ENCODE assay signal across 8 mouse cellular contexts in genomic region chr16:59599411-59600265, GRCm38 (mm10). TPM values are rescaled to one million over a fixed set of nuclear protein-coding genes. Genes with fewer than 3 reads are reported as not detected.
DNase-seq lines count a peak whose midpoint lies in the region; ATAC-seq and TF ChIP-seq lines count a peak whose summit lies in the region.

No protein-coding gene starts in this region.

- no peak for DNase-seq in testis, postnatal 14 days (ENCODE audit: low spot score)
- no peak for DNase-seq in hindbrain, postnatal 0 days (ENCODE audit: low spot score)
- DNase-seq in T-cell, adult 2 months (ENCODE audit: low spot score), result no peak
- DNase-seq in cerebellum, adult 18-20 months, result no peak
- DNase-seq in thymus, postnatal 10 days (ENCODE audit: low spot score in 2 of 2), result no peak

- H3K27me3 ChIP-seq in testis, adult 2 months (ENCODE audit: control insufficient read depth, insufficient read depth, low read length), result peaks cover 4% of the 10 kb centered on the region; the same call in 1 of the 2 replicates
- no peaks in the 10 kb centered on the region for H3K27me3 ChIP-seq in hindbrain, postnatal 0 days (ENCODE audit: insufficient read depth, low read length)
- H3K27me3 ChIP-seq in midbrain, embryonic 16.5 days (ENCODE audit: control insufficient read depth, insufficient read depth, low read depth, low read length), result no peaks in the 10 kb centered on the region; the same call in 1 of the 2 replicates

- H3K4me3 ChIP-seq in testis, adult 2 months (ENCODE audit: control insufficient read depth, low read depth, low read length), result peak overlapping the region; percentile 86
- H3K4me3 ChIP-seq in embryonic fibroblast, embryonic 13.5 days (ENCODE audit: insufficient read depth, low read length), result peak overlapping the region; percentile 99
- peak overlapping the region; percentile 79 for H3K4me3 ChIP-seq in hindbrain, postnatal 0 days (ENCODE audit: low read length)
- H3K4me3 ChIP-seq in midbrain, embryonic 16.5 days (ENCODE audit: low read depth, low read length), result peak overlapping the region; percentile 58

- H3K9me3 ChIP-seq in hindbrain, postnatal 0 days (ENCODE audit: low read length), result no peaks in the 10 kb centered on the region
- no peaks in the 10 kb centered on the region for H3K9me3 ChIP-seq in midbrain, embryonic 16.5 days (replicated peaks; ENCODE audit: control insufficient read depth, low read length, poor library complexity, severe bottlenecking)

- TF ChIP-seq CTCF in testis, adult 2 months (IDR thresholded peaks at IDR 0.05; ENCODE audit: control insufficient read depth, insufficient read depth, insufficient replicate concordance, low read depth, low read length), result no peak
- no peak for TF ChIP-seq CTCF in embryonic fibroblast, embryonic 13.5 days (IDR thresholded peaks at IDR 0.05; ENCODE audit: borderline replicate concordance, insufficient read depth, low read length)
- TF ChIP-seq CTCF in hindbrain, postnatal 0 days (IDR thresholded peaks at IDR 0.05; ENCODE audit: low read depth), result no peak

- H3K4me2 ChIP-seq in hindbrain, postnatal 0 days (ENCODE audit: low read depth, low read length), result peak overlapping the region; percentile 82
- H3K4me2 ChIP-seq in midbrain, embryonic 16.5 days (ENCODE audit: low read length), result peak overlapping the region; percentile 77

- peaks cover 10% of the 10 kb centered on the region for H3K4me1 ChIP-seq in testis, adult 2 months (ENCODE audit: control insufficient read depth, insufficient read depth, low read length)
- H3K4me1 ChIP-seq in embryonic fibroblast, embryonic 13.5 days (ENCODE audit: control insufficient read depth, insufficient read depth, low read length), result peaks cover 4% of the 10 kb centered on the region; the same call in 1 of the 2 replicates
- H3K4me1 ChIP-seq in hindbrain, postnatal 0 days (ENCODE audit: insufficient read depth, low read length), result no peaks in the 10 kb centered on the region
- H3K4me1 ChIP-seq in midbrain, embryonic 16.5 days (ENCODE audit: control insufficient read depth, insufficient read depth, low read length), result peaks cover 2% of the 10 kb centered on the region; the same call in 1 of the 2 replicates

- 30% methylated on average over 17 of the region's 17 CpGs for WGBS in hindbrain, postnatal 0 days
- 17% methylated on average over 17 of the region's 17 CpGs for WGBS in midbrain, embryonic 16.5 days

- TF ChIP-seq POLR2A in testis, adult 2 months (IDR thresholded peaks at IDR 0.05; ENCODE audit: control insufficient read depth, low read depth, low read length), result no peak
- peak; percentile 18; the same call in 1 of the 2 replicates for TF ChIP-seq POLR2A in embryonic fibroblast, embryonic 13.5 days (IDR thresholded peaks at IDR 0.05; ENCODE audit: low read depth, low read length)

- no peak for ATAC-seq in hindbrain, postnatal 0 days
- ATAC-seq in midbrain, embryonic 16.5 days, result no peak

- H3K27ac ChIP-seq in testis, adult 2 months (ENCODE audit: control insufficient read depth, insufficient read depth, low read depth, low read length), result peak overlapping the region; percentile 30; the same call in 1 of the 2 replicates
- 0 out of 2 replicates have a peak overlapping the region, but pooled peaks have one; percentile 42 for H3K27ac ChIP-seq in embryonic fibroblast, embryonic 13.5 days (ENCODE audit: insufficient read depth, low read length)
- H3K27ac ChIP-seq in hindbrain, postnatal 0 days, result no peak overlapping the region
- no peak overlapping the region for H3K27ac ChIP-seq in midbrain, embryonic 16.5 days (ENCODE audit: low read length)

- no peaks in the 10 kb centered on the region for H3K36me3 ChIP-seq in testis, adult 2 months (ENCODE audit: control insufficient read depth, insufficient read depth, low read length)
- H3K36me3 ChIP-seq in hindbrain, postnatal 0 days (ENCODE audit: insufficient read depth, low read length), result no peaks in the 10 kb centered on the region
- H3K36me3 ChIP-seq in midbrain, embryonic 16.5 days (ENCODE audit: control insufficient read depth, insufficient read depth, low read length), result no peaks in the 10 kb centered on the region

- peak overlapping the region; percentile 63; the same call in 1 of the 2 replicates for H3K9ac ChIP-seq in hindbrain, postnatal 0 days (replicated peaks; ENCODE audit: low read length)
- no peak overlapping the region for H3K9ac ChIP-seq in midbrain, embryonic 16.5 days (ENCODE audit: low read depth, low read length)

RNA-seq across cellular contexts. Expression of gene Crybg3, which starts 1.1 kb away (rescaled TPM):
- polyA plus RNA-seq in testis, adult 2 months (2012; rRNA removed), result 33.4 and 36.0 TPM in 2 replicates
- 14.1 and 16.4 TPM in 2 replicates for polyA plus RNA-seq in embryonic fibroblast, embryonic 13.5 days (2011; ENCODE audit: insufficient read length, low read depth, missing spikeins)
- total RNA-seq in hindbrain, postnatal 0 days (2014; rRNA removed), result 5.9 and 6.5 TPM in 2 replicates
- polyA plus RNA-seq in hindbrain, postnatal 0 days (2015; fragmentation: Nextera tagmentation; extraction: Ambion mirVana), result 1.4 and 2.1 TPM in 2 replicates
- polyA plus RNA-seq in midbrain, embryonic 16.5 days (2015; fragmentation: Nextera tagmentation; extraction: Ambion mirVana), result 2.0 and 2.7 TPM in 2 replicates

RNA-seq across cellular contexts. Expression of gene Arl6, which starts 39.6 kb away (rescaled TPM):
- 12.8 and 15.6 TPM in 2 replicates for polyA plus RNA-seq in testis, adult 2 months (2012; rRNA removed)
- polyA plus RNA-seq in embryonic fibroblast, embryonic 13.5 days (2011; ENCODE audit: insufficient read length, low read depth, missing spikeins), result 14.8 and 18.7 TPM in 2 replicates
- total RNA-seq in hindbrain, postnatal 0 days (2014; rRNA removed), result 26.6 and 29.1 TPM in 2 replicates
- 63.7 and 65.8 TPM in 2 replicates for polyA plus RNA-seq in hindbrain, postnatal 0 days (2015; fragmentation: Nextera tagmentation; extraction: Ambion mirVana)
- polyA plus RNA-seq in midbrain, embryonic 16.5 days (2015; fragmentation: Nextera tagmentation; extraction: Ambion mirVana), result 58.4 and 67.7 TPM in 2 replicates

Comparison
In these comparisons a context has a peak if more than half of its experiments do, and no peak if none do; other contexts are left out.
1. H3K27ac ChIP-seq: peak in testis, adult 2 months (single experiment) and embryonic fibroblast, embryonic 13.5 days (single experiment); none in hindbrain, postnatal 0 days (single experiment) and midbrain, embryonic 16.5 days (single experiment).
2. Peak in every context shown above with its lines, with median percentiles within 50 percentile points of each other: H3K4me3 ChIP-seq.